Mouse (Mus musculus): Measurements from ENCODE around the gene Dab2ip.

DNA sequence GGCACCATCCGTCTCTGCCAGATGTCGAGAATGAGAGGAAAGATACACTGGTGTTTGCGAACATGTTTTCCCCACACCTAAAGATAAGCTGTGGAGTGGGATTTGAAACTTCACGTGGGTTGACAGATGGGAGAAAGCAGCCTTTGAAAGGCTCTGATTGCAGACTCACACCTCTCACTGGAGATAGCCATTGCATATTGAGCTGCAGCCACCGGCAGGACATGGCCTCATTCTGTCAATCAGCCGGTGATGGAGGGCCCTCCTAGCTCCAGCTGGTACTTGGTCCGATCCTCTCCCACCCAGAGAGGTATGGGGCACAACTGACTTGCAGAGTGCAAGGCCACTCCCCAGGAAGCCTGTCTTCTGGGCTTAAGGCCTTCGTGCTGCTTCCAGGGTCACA is 202.3 kb downstream of the Dab2ip start:
- no peak for TF ChIP-seq CTCF (IDR thresholded peaks at IDR 0.05; ENCODE audit: control insufficient read depth, insufficient read depth, low read length)
- no peak for TF ChIP-seq POLR2A (IDR thresholded peaks at IDR 0.05; ENCODE audit: borderline replicate concordance, control insufficient read depth, low read depth, low read length)
